Mouse (Mus musculus): Measurements from ENCODE around the gene Lrrk1. TPM values are rescaled to one million over a fixed set of nuclear protein-coding genes. Genes with fewer than 3 reads are reported as not detected.

Lrrk1 gene
- total and polyA plus RNA-seq, 3 experiments, result 0.22 TPM; not detected in 2

DNA sequence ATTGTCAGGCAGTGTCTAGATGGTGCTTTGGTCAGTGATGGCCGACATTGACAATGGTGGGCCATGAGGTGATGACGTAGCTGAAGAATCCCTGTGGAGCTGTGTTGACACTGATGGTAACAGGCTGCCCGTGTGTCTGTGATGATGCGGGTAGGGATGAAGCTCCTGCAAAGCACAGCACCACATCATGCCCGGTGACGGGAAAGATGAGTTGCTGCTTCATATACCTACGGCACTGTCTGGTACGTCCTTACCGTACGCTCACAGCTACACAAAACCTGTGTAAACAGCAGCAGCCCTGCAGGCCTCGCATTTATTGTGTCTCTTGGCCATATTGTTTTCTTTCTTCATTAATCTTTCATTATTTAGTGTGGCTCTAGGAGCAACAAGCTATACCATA lies 23.7 kb downstream of the Lrrk1 start:
- Histone ChIP-seq H3K4me3 (ENCODE audit: low read depth, low read length) (no peak overlapping the region), H3K4me1 (ENCODE audit: insufficient read depth, low read depth, low read length) (no peaks in the 10 kb centered on the region), H3K9me3 (replicated peaks) (peaks cover 17% of the 10 kb centered on the region), H3K27me3 (ENCODE audit: insufficient read depth, low read length) (peaks cover 2% of the 10 kb centered on the region; the same call in 1 of the 2 replicates), H3K36me3 (replicated peaks) (no peaks in the 10 kb centered on the region)
- ATAC-seq (ENCODE audit: extremely low read depth, insufficient number of reproducible peaks, low FRiP score, poor library complexity, severe bottlenecking) (no peak), DNase-seq (ENCODE audit: low spot score) (no peak)
- TF ChIP-seq POLR2AphosphoS5 (IDR thresholded peaks at IDR 0.05; ENCODE audit: insufficient replicate concordance, low read depth, low read length) (no peak), GATA1 (IDR thresholded peaks at IDR 0.05; ENCODE audit: borderline replicate concordance, low read length) (no peak)

DNA sequence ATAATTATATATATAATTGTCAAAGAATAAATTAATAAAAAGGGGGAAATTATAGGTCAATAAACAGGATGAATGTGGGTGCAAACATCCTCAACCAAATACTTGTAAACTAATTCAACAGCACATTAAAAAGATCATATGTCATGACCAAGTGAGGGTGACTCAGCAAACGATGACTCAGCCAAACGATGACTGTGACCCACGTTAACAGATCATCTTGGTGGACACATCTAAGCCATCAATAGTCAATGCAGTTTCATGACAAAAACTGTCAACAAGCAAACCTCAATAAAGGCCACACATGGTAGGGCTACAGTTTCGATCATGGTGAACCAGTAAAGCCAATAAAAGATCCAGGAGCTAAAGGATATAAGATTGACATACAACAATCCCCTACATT lies 29.1 kb downstream of the Lrrk1 start:
- Histone ChIP-seq H3K9me3 (replicated peaks) (peaks cover 17% of the 10 kb centered on the region), H3K4me3 (ENCODE audit: low read depth, low read length) (no peak overlapping the region), H3K27me3 (ENCODE audit: insufficient read depth, low read length) (peaks cover 2% of the 10 kb centered on the region; the same call in 1 of the 2 replicates), H3K36me3 (replicated peaks) (no peaks in the 10 kb centered on the region), H3K4me1 (ENCODE audit: insufficient read depth, low read depth, low read length) (peaks cover 2% of the 10 kb centered on the region; the same call in 1 of the 2 replicates)
- TF ChIP-seq TAL1 (conservative IDR thresholded peaks at IDR 0.05; ENCODE audit: low read depth, low read length), result no peak
- TF ChIP-seq GATA2 (IDR thresholded peaks at IDR 0.05; ENCODE audit: borderline replicate concordance, low read depth, low read length), result no peak
- no peak for TF ChIP-seq CTCF (IDR thresholded peaks at IDR 0.05; ENCODE audit: low read depth, low read length)
- no peak for TF ChIP-seq POLR2AphosphoS5 (IDR thresholded peaks at IDR 0.05; ENCODE audit: insufficient replicate concordance, low read depth, low read length)
- TF ChIP-seq GATA1 (IDR thresholded peaks at IDR 0.05; ENCODE audit: borderline replicate concordance, low read length), result no peak
- DNase-seq (ENCODE audit: low spot score) (no peak), ATAC-seq (ENCODE audit: extremely low read depth, insufficient number of reproducible peaks, low FRiP score, poor library complexity, severe bottlenecking) (no peak)

DNA sequence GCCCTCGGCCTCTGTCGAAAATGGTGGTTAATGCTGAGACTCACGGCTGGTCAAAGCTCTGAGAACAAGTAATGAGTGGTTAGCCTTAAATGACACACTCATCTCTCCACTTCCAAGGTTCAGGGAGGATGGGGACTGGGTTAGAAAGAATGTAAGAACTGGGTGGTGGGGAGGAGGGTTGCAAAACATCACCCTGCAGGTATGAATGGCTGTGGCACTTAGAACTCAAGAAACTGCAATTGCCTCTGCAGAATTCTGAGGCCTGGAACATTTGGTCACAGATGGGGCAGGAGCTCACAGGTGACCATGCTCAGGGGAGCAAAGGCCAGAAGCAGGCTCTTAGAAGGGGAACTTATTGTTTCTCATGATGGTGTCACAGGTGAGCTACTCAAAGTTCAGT lies 29.7 kb downstream of the Lrrk1 start:
- no peak for ATAC-seq (ENCODE audit: extremely low read depth, insufficient number of reproducible peaks, low FRiP score, poor library complexity, severe bottlenecking)
- peaks cover 17% of the 10 kb centered on the region for H3K9me3 ChIP-seq (replicated peaks)
- no peak overlapping the region for H3K4me3 ChIP-seq (ENCODE audit: low read depth, low read length)
- no peaks in the 10 kb centered on the region for H3K36me3 ChIP-seq (replicated peaks)
- TF ChIP-seq GATA2 (IDR thresholded peaks at IDR 0.05; ENCODE audit: borderline replicate concordance, low read depth, low read length) (no peak), CTCF (IDR thresholded peaks at IDR 0.05; ENCODE audit: low read depth, low read length) (no peak), TAL1 (conservative IDR thresholded peaks at IDR 0.05; ENCODE audit: low read depth, low read length) (no peak), POLR2AphosphoS5 (IDR thresholded peaks at IDR 0.05; ENCODE audit: insufficient replicate concordance, low read depth, low read length) (no peak), GATA1 (IDR thresholded peaks at IDR 0.05; ENCODE audit: borderline replicate concordance, low read length) (no peak)
- peaks cover 2% of the 10 kb centered on the region; the same call in 1 of the 2 replicates for H3K4me1 ChIP-seq (ENCODE audit: insufficient read depth, low read depth, low read length)
- DNase-seq (ENCODE audit: low spot score), result no peak
- H3K27me3 ChIP-seq (ENCODE audit: insufficient read depth, low read length), result peaks cover 2% of the 10 kb centered on the region; the same call in 1 of the 2 replicates

DNA sequence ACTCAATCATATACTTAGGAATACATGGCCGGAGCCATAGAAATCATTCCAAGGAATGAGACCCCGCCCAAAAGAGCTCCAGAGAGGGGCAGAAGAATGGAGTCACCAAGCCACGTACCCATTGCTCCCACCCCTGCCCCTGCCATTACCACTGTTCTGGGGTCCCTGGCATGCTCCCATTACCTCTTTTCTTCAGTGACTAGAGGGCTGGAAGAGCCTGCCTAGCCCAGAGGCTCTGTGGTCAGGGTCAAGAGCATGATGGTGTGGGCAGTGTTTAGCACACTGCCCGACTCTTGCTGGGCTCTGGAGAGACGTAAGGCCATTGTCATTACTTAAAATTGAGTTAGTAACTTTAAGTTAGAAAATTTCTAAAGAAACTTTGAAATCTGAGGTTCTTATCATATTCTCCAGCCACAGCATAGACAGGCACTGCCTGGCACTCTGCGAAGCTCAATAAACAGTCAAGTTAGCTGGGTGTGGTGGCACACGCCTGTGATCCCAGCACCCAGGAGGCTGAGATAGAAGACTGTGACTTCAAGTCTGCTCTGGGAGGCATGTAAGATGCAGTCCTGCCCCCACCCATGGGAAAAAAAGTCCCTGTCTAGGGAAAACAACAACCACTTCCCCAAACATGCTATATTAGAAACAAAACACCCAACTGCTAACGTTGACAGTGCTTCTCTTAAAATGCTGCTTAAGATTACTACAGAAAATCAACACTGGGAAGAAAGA lies 32.2 kb downstream of the Lrrk1 start:
- Histone ChIP-seq H3K27me3 (ENCODE audit: insufficient read depth, low read length) (no peaks in the 10 kb centered on the region), H3K36me3 (replicated peaks) (no peaks in the 10 kb centered on the region), H3K4me3 (ENCODE audit: low read depth, low read length) (no peak overlapping the region), H3K9me3 (replicated peaks) (0 out of 2 replicates have a peak, but pooled peaks cover 3% of the 10 kb centered on the region), H3K4me1 (ENCODE audit: insufficient read depth, low read depth, low read length) (peaks cover 2% of the 10 kb centered on the region; the same call in 1 of the 2 replicates)
- no peak for DNase-seq (ENCODE audit: low spot score)
- no peak for ATAC-seq (ENCODE audit: extremely low read depth, insufficient number of reproducible peaks, low FRiP score, poor library complexity, severe bottlenecking)
- TF ChIP-seq TAL1 (conservative IDR thresholded peaks at IDR 0.05; ENCODE audit: low read depth, low read length) (no peak), GATA2 (IDR thresholded peaks at IDR 0.05; ENCODE audit: borderline replicate concordance, low read depth, low read length) (no peak), GATA1 (IDR thresholded peaks at IDR 0.05; ENCODE audit: borderline replicate concordance, low read length) (no peak), CTCF (IDR thresholded peaks at IDR 0.05; ENCODE audit: low read depth, low read length) (no peak), POLR2AphosphoS5 (IDR thresholded peaks at IDR 0.05; ENCODE audit: insufficient replicate concordance, low read depth, low read length) (no peak)

DNA sequence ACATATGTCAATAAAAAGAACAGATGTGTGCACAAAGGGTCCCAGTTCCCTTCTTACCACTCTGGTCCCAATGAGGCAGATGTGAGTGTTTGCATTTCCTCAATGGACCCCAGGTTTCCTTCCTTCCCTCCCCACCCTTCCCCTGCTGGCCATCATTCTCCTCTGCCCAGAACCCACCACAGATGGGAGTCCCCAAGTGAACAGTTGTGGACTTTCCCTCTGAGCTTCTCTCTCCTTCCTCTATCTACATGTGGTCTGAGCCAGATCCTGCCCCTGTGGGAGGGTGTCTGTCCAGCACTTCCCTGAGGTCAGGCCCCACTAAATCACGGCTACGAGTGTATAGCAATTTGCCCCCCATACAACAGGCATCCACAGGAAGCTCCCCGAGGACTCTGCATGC lies 33.2 kb downstream of the Lrrk1 start:
- ATAC-seq (ENCODE audit: extremely low read depth, insufficient number of reproducible peaks, low FRiP score, poor library complexity, severe bottlenecking) (no peak), DNase-seq (ENCODE audit: low spot score) (no peak)
- H3K27me3 ChIP-seq (ENCODE audit: insufficient read depth, low read length), result no peaks in the 10 kb centered on the region
- no peak overlapping the region for H3K4me3 ChIP-seq (ENCODE audit: low read depth, low read length)
- no peaks in the 10 kb centered on the region for H3K36me3 ChIP-seq (replicated peaks)
- TF ChIP-seq GATA2 (IDR thresholded peaks at IDR 0.05; ENCODE audit: borderline replicate concordance, low read depth, low read length), result no peak
- TF ChIP-seq CTCF (IDR thresholded peaks at IDR 0.05; ENCODE audit: low read depth, low read length), result no peak
- TF ChIP-seq POLR2AphosphoS5 (IDR thresholded peaks at IDR 0.05; ENCODE audit: insufficient replicate concordance, low read depth, low read length), result no peak
- no peak for TF ChIP-seq TAL1 (conservative IDR thresholded peaks at IDR 0.05; ENCODE audit: low read depth, low read length)
- TF ChIP-seq GATA1 (IDR thresholded peaks at IDR 0.05; ENCODE audit: borderline replicate concordance, low read length), result no peak
- H3K9me3 ChIP-seq (replicated peaks), result no peaks in the 10 kb centered on the region
- peaks cover 2% of the 10 kb centered on the region for H3K4me1 ChIP-seq (ENCODE audit: insufficient read depth, low read depth, low read length)

DNA sequence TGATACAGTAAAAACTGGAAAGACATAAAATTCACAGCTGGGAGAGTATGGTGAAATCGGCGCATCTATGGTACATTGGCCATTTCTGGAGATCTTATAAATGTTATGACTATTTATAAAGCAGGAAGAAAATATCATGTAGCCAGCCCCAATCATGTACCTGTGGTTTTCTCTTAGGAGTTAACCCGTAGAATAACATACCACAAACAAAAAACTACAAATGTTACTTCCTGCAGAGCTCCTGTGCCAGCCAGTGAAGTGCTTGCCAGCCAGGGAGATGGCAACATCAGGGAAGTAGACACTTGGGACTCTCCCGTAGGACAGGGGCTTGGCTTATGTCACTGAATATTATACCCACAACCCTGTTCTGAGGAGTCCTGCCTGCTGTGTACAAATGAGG lies 37.1 kb downstream of the Lrrk1 start:
- TF ChIP-seq CTCF (IDR thresholded peaks at IDR 0.05; ENCODE audit: low read depth, low read length) (no peak), TAL1 (conservative IDR thresholded peaks at IDR 0.05; ENCODE audit: low read depth, low read length) (no peak), GATA2 (IDR thresholded peaks at IDR 0.05; ENCODE audit: borderline replicate concordance, low read depth, low read length) (no peak), POLR2AphosphoS5 (IDR thresholded peaks at IDR 0.05; ENCODE audit: insufficient replicate concordance, low read depth, low read length) (no peak), GATA1 (IDR thresholded peaks at IDR 0.05; ENCODE audit: borderline replicate concordance, low read length) (no peak)
- Histone ChIP-seq H3K36me3 (replicated peaks) (no peaks in the 10 kb centered on the region), H3K9me3 (replicated peaks) (no peaks in the 10 kb centered on the region), H3K4me3 (ENCODE audit: low read depth, low read length) (no peak overlapping the region), H3K27me3 (ENCODE audit: insufficient read depth, low read length) (no peaks in the 10 kb centered on the region), H3K4me1 (ENCODE audit: insufficient read depth, low read depth, low read length) (no peaks in the 10 kb centered on the region; the same call in 1 of the 2 replicates)
- DNase-seq (ENCODE audit: low spot score), result no peak
- ATAC-seq (ENCODE audit: extremely low read depth, insufficient number of reproducible peaks, low FRiP score, poor library complexity, severe bottlenecking), result no peak

Measured in G1E (cell line).